24 mouse cellular contexts compared by ENCODE assay signal in genomic region chrX:77607488-77607887, GRCm38 (mm10).
DNase-seq lines count a peak whose midpoint lies in the region; ATAC-seq and TF ChIP-seq lines count a peak whose summit lies in the region.
"Had no signal": no experiment of that assay in that cellular context is flagged by ENCODE, and none has a peak within 500 bp of the region (broad histone marks: within the 10 kb centered on the region; RNA-seq: fewer than 3 reads in every experiment).

No protein-coding gene starts in this region.

- no peaks in the 10 kb centered on the region; the same call in 1 of the 2 replicates for H3K79me2 ChIP-seq in heart, adult 2 months (replicated peaks; ENCODE audit: control insufficient read depth, insufficient read depth, low read length)

- no peaks in the 10 kb centered on the region for H3K9me3 ChIP-seq in heart, embryonic 12.5 days (replicated peaks)
- H3K9me3 ChIP-seq in heart, embryonic 16.5 days (replicated peaks; ENCODE audit: control insufficient read depth, low read length) = no peaks in the 10 kb centered on the region
- no peaks in the 10 kb centered on the region for H3K9me3 ChIP-seq in liver, postnatal 0 days (ENCODE audit: low read length)
- H3K9me3 ChIP-seq in liver, embryonic 11.5 days (ENCODE audit: control insufficient read depth, low read length) = no peaks in the 10 kb centered on the region
- H3K9me3 ChIP-seq: G1E; hindbrain, embryonic 10.5 days; hindbrain, embryonic 13.5 days had no signal

- TF ChIP-seq POLR2A in heart, adult 2 months (IDR thresholded peaks at IDR 0.05; ENCODE audit: insufficient read depth, low read depth, low read length) = no peak

- no peak for TF ChIP-seq CTCF in heart, adult 2 months (IDR thresholded peaks at IDR 0.05)
- TF ChIP-seq CTCF in liver, postnatal 0 days (IDR thresholded peaks at IDR 0.05; ENCODE audit: low read depth) = no peak
- TF ChIP-seq CTCF in gastrocnemius, adult 2 months (IDR thresholded peaks at IDR 0.05) = no peak

- no peak overlapping the region for H3K4me3 ChIP-seq in heart, embryonic 12.5 days
- no peak overlapping the region for H3K4me3 ChIP-seq in heart, adult 2 months
- no peak overlapping the region for H3K4me3 ChIP-seq in heart, embryonic 16.5 days (ENCODE audit: low read length)
- no peak overlapping the region for H3K4me3 ChIP-seq in liver, postnatal 0 days (ENCODE audit: low read depth, low read length)
- no peak overlapping the region for H3K4me3 ChIP-seq in liver, embryonic 11.5 days (ENCODE audit: low read depth, low read length)
- no peak overlapping the region for H3K4me3 ChIP-seq in gastrocnemius, adult 2 months
- H3K4me3 ChIP-seq: hindbrain, embryonic 10.5 days; hindbrain, embryonic 13.5 days had no signal

- no peaks in the 10 kb centered on the region for H3K27me3 ChIP-seq in heart, embryonic 12.5 days (replicated peaks)
- H3K27me3 ChIP-seq in heart, adult 2 months (ENCODE audit: control insufficient read depth, insufficient read depth, low read length) = no peaks in the 10 kb centered on the region
- H3K27me3 ChIP-seq in heart, embryonic 16.5 days (ENCODE audit: control insufficient read depth, insufficient read depth, low read length) = no peaks in the 10 kb centered on the region
- H3K27me3 ChIP-seq in liver, postnatal 0 days (ENCODE audit: insufficient read depth, low read length) = no peaks in the 10 kb centered on the region
- no peaks in the 10 kb centered on the region for H3K27me3 ChIP-seq in liver, embryonic 11.5 days (replicated peaks; ENCODE audit: control insufficient read depth, insufficient read depth, low read length)
- H3K27me3 ChIP-seq: CH12.LX; hindbrain, embryonic 13.5 days had no signal

- intact Hi-C loops in heart, adult 2 months (cut with DNase I) = no loop called here
- intact Hi-C loops in gastrocnemius, adult 2 months (cut with DNase I) = no loop called here

- no peak for DNase-seq in heart, adult 2 months
- no peak for DNase-seq in heart, adult 9 months (ENCODE audit: low spot score in 2 of 2)
- DNase-seq in liver, postnatal 0 days = peak; percentile 13
- no peak for DNase-seq in liver, embryonic 11.5 days (ENCODE audit: low spot score)
- DNase-seq in gastrocnemius, adult 2 months = no peak
- DNase-seq: adrenal gland, postnatal 10 days; adrenal gland, postnatal 36 days; B cell, adult 2 months; cerebellum, adult 18-20 months; cerebellum, adult 9-10 months; cerebellum, postnatal 14 days; forebrain, postnatal 0 days; gastrocnemius, postnatal 25 days; kidney, adult 11 months; kidney, adult 8-10 months had no signal

- H3K27ac ChIP-seq in heart, embryonic 12.5 days (ENCODE audit: poor library complexity, severe bottlenecking) = peak overlapping the region; percentile 1; the same call in 1 of the 2 replicates
- H3K27ac ChIP-seq in heart, adult 2 months = no peak overlapping the region
- peak overlapping the region; percentile 35; the same call in 1 of the 2 replicates for H3K27ac ChIP-seq in heart, embryonic 16.5 days (ENCODE audit: low read length)
- H3K27ac ChIP-seq in liver, postnatal 0 days (ENCODE audit: low read depth) = no peak overlapping the region
- H3K27ac ChIP-seq in liver, embryonic 11.5 days (ENCODE audit: low read depth, low read length) = no peak overlapping the region
- H3K27ac ChIP-seq in gastrocnemius, adult 2 months = no peak overlapping the region
- H3K27ac ChIP-seq: hindbrain, embryonic 10.5 days; hindbrain, embryonic 13.5 days had no signal

- TF ChIP-seq EP300 in heart, adult 2 months (IDR thresholded peaks at IDR 0.05; ENCODE audit: insufficient read depth, low read depth, low read length) = no peak
- TF ChIP-seq EP300 in liver, postnatal 0 days (IDR thresholded peaks at IDR 0.05; ENCODE audit: low read depth) = no peak

- no peaks in the 10 kb centered on the region for H3K36me3 ChIP-seq in heart, embryonic 12.5 days
- no peaks in the 10 kb centered on the region for H3K36me3 ChIP-seq in heart, adult 2 months (ENCODE audit: control insufficient read depth, insufficient read depth, low read length)
- H3K36me3 ChIP-seq in heart, embryonic 16.5 days (ENCODE audit: control insufficient read depth, insufficient read depth) = no peaks in the 10 kb centered on the region
- no peaks in the 10 kb centered on the region for H3K36me3 ChIP-seq in liver, postnatal 0 days (replicated peaks; ENCODE audit: insufficient read depth, low read length)
- H3K36me3 ChIP-seq in liver, embryonic 11.5 days (ENCODE audit: control insufficient read depth, insufficient read depth, low read length) = no peaks in the 10 kb centered on the region
- H3K36me3 ChIP-seq: G1E; hindbrain, embryonic 10.5 days; hindbrain, embryonic 13.5 days had no signal

- no peak overlapping the region for H3K9ac ChIP-seq in heart, embryonic 12.5 days
- no peak overlapping the region for H3K9ac ChIP-seq in heart, adult 2 months (ENCODE audit: low read depth, low read length)
- H3K9ac ChIP-seq in heart, embryonic 16.5 days (ENCODE audit: low read length) = no peak overlapping the region
- H3K9ac ChIP-seq in liver, postnatal 0 days (replicated peaks) = no peak overlapping the region
- H3K9ac ChIP-seq in liver, embryonic 11.5 days (ENCODE audit: low read depth, low read length) = no peak overlapping the region
- H3K9ac ChIP-seq: forebrain, postnatal 0 days; hindbrain, embryonic 13.5 days had no signal

- H3K4me1 ChIP-seq in heart, embryonic 12.5 days (replicated peaks) = peaks cover 32% of the 10 kb centered on the region
- peaks cover 3% of the 10 kb centered on the region for H3K4me1 ChIP-seq in heart, adult 2 months (ENCODE audit: control insufficient read depth, insufficient read depth, low read length)
- H3K4me1 ChIP-seq in heart, embryonic 16.5 days (ENCODE audit: control insufficient read depth, insufficient read depth, low read length) = peaks cover 17% of the 10 kb centered on the region; the same call in 1 of the 2 replicates
- no peaks in the 10 kb centered on the region for H3K4me1 ChIP-seq in liver, postnatal 0 days (ENCODE audit: insufficient read depth)
- 0 out of 2 replicates have a peak, but pooled peaks cover 3% of the 10 kb centered on the region for H3K4me1 ChIP-seq in liver, embryonic 11.5 days (replicated peaks; ENCODE audit: control insufficient read depth, insufficient read depth, low read length)
- H3K4me1 ChIP-seq: hindbrain, embryonic 10.5 days; hindbrain, embryonic 13.5 days had no signal

- no peak for ATAC-seq in heart, embryonic 12.5 days (ENCODE audit: insufficient number of reproducible peaks, low FRiP score)
- ATAC-seq in heart, embryonic 16.5 days (replicated peaks; ENCODE audit: extremely low read depth, insufficient read depth, low FRiP score) = no peak
- peak; percentile 75 for ATAC-seq in liver, postnatal 0 days
- no peak for ATAC-seq in liver, embryonic 11.5 days (replicated peaks; ENCODE audit: low FRiP score)
- ATAC-seq: forebrain, embryonic 14.5 days; forebrain, postnatal 0 days; hindbrain, embryonic 16.5 days; Patski had no signal

- 30% methylated on average over 1 of the region's 1 CpGs for WGBS in heart, embryonic 12.5 days
- 5% methylated on average over 1 of the region's 1 CpGs for WGBS in heart, adult 2 months
- 18% methylated on average over 1 of the region's 1 CpGs for WGBS in heart, embryonic 16.5 days
- 18% methylated on average over 1 of the region's 1 CpGs for WGBS in liver, postnatal 0 days (ENCODE audit: insufficient replicate concordance)
- WGBS in liver, embryonic 11.5 days = 42% methylated on average over 1 of the region's 1 CpGs

- no peak overlapping the region for H3K4me2 ChIP-seq in heart, embryonic 12.5 days
- H3K4me2 ChIP-seq in heart, embryonic 16.5 days (ENCODE audit: low read depth, low read length) = no peak overlapping the region
- H3K4me2 ChIP-seq in liver, postnatal 0 days (ENCODE audit: low read depth, low read length) = no peak overlapping the region
- H3K4me2 ChIP-seq in liver, embryonic 11.5 days = no peak overlapping the region
- H3K4me2 ChIP-seq: hindbrain, embryonic 13.5 days had no signal

Comparison
In these comparisons a context has a peak if more than half of its experiments do, and no peak if none do; other contexts are left out.
1. H3K27ac ChIP-seq: peak in heart, embryonic 12.5 days (single experiment) and heart, embryonic 16.5 days (single experiment); none in heart, adult 2 months (single experiment), liver, postnatal 0 days (single experiment), liver, embryonic 11.5 days (single experiment) and gastrocnemius, adult 2 months (single experiment).